Mouse (Mus musculus) urinary bladder, postnatal 25 days (tissue): ENCODE measurements around the gene Macrod2.

Experiments used
- DNase-seq: peaks from one replicate; pipeline ENCODE4 v3.0.0; 2022; ENCODE audit warnings: low spot score

Macrod2 gene

DNA sequence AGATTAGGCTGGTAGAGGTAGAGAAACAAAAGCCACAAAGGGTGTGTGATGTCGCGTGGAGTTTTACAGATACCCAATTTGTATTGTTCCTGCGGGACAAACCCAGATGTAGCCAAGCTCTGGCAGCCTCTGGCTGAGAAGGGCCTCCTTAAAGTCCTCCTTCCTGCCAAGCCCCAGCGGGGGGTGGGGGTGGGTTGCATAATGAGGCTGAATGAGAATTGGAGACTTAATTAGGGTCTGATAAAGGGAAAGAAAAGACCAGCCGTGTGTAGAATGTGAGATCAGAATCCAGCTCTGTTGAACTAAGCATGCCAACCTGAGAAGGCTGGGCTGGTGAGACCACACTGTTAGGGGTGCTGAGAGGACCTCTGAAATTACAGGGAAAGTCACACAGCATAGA lies 1967.8 kb downstream of the Macrod2 start:
- no peak for DNase-seq

DNA sequence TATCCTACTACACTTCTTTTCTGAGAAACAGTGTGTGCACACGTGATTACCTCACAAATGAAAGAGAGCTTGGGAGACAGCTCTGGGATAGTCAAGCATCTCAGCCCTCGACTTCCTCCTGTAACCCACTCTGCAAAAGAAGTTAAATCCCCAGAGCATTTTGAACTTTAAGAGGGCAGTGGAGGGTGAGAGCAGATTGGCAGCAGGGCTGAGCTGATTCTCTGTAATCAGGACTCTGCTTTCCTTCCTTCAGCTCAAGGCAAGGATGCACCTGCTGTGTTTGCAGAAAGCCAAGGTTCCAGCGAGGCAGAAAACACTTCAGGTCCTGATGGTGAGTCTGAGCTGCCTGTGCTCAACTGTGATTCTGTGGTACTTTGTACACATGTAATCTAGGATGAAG lies 1978.9 kb downstream of the Macrod2 start:
- no peak for DNase-seq

DNA sequence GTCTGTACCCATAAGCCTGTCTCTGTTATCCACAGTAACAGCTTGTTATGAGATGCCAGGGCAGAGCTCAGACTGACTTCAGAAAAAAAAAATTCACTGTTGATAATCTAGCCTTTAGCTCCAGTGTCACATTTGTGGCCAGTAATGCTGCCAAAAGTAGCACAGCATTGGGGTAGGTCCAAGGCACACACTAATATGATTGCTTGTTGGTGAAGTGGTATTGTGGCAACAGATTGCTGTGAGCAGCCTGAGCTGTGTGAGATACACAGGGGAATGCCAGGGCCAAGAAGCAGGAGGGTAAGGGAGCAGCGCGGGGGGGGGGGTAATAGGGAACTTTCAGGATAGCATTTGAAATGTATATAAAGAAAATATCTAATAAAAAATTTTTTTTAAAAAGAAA lies 1985.5 kb downstream of the Macrod2 start:
- DNase-seq, result no peak

DNA sequence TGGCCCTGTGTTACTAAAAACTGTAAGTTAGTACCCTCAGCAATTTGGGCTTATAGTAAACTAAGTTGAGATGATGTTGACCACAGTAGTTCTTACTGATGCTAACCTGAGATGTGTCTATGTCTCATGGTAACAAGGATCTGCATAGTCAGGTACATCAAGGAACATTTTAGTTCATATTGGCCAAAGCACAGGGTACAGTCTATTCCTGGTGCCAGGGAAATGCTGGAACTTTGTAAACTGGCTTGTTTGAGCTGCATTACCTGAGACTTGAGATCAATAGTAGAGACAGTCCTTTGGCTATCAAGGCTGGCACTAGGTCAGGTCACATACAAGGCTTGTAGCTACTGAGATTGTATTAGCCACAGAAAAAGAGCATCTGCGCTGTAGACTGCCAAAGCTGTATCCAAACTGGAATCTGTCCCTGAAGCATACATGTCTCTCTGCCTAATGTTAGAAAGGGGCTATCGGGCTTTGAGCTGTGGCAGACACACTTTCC lies 1986.0 kb downstream of the Macrod2 start:
- no peak for DNase-seq

DNA sequence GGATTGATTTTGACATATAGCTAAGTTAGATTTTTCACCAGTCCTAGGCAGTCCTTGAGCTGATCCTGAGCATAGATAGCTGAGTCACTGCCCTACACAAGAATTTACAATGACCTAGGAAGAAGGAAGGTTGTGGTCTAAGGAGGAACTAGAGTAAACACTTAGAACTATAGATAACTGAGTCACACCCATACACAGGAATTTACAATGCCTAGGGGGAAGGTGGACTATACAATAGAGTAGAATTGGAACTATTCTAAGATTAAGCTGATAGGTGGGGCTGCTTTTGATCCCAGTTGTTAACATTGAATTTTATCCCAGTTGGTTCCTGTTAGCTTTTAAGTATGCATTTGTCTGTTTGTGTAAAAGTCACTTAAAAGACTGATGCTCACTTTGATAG lies 1998.4 kb downstream of the Macrod2 start:
- no peak for DNase-seq

DNA sequence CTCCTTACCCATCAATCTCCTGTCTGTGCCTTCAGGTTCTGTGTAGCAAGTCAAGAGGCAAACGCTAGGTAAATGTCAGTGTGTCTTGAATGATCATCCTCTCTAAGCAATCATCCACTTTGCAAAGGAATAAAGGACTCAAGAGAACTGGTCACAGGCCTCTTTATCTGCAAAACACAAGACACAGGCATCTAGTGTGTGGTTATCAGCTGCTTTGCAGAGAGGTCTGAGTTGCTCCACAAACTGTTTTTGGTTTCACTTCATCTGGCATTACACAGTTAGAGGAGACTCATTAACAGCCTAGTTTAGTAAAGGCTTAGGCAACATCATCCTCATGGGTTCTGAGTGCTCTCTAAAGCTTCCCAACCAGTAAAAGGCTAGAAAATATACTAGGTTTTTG lies 2004.4 kb downstream of the Macrod2 start:
- DNase-seq, result no peak

DNA sequence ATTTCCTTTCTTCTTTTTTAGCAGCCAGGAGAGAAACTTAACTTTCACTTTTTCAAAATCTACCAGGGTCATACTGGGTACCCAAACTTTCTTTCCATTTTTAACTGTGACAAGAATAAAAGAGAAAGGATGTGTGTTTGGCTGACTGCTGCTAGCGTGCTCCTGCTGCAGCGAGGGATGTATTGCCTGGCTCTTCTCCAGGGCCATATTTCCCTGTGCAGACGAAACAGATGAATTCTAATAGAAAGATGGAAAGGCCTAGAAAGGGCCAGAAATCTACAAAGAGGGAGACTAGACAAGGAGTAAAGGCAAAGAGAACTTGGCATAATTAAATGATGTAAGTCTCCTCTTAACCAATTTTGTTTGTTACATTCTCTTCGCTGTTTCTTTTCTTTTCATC lies 2005.7 kb downstream of the Macrod2 start:
- DNase-seq, result no peak

DNA sequence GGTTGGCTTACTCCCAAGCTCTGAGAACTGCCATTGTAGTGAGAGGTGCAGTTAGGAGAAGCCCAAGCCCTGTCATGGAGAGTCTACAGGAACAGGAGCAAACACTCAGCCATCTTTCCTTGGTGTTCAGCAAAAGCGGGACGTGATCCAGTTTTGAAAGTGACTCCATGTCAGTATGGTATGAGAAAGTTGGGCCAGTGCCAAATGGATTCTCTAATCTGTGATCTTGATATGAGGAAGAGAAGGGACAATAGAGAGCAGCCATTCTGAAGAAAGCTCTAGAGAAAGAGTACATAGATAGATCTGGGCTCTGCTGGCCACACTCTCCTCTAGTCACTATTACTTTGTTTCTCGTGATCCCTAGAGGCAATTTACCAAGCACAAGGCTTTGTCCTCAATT lies 2006.2 kb downstream of the Macrod2 start:
- DNase-seq, result no peak

DNA sequence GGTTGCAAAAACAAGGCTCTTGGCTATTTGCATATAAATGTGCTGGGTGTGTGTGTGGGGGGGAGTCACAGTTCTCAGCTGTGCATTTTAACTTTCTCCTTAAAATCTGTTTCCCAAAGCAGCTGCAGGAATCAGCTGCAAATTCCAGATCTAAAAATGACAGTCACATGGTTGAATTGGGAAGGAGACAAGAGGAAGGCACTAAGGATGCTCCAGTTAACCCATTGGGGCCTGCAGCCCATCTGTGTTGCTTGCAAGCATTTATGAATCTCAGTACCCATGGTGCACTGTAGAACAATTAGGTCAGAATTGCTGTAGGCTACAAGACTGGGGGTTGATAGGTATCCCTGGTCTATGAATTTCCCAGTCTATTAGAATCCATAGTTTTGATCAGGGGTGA lies 2008.3 kb downstream of the Macrod2 start:
- DNase-seq, result no peak

DNA sequence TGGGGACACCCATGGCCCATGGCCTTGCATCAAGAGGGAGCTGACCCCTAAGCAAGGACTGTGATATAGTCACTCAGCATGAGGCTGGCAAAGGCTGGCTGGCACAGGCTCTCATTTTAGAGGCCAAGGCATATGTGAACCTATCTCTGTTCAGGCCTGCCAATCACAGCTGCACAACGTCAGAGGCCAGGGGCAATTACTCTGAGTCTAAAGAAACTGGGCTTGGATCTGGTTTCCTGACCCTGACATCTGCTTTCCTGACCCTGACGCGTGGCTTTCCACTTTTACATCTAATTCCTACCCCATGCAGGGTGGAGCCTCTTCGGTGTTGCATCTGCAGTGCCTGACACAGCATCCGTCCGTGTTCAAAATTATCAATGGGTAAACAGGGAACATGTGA lies 2009.2 kb downstream of the Macrod2 start:
- DNase-seq, result no peak

DNA sequence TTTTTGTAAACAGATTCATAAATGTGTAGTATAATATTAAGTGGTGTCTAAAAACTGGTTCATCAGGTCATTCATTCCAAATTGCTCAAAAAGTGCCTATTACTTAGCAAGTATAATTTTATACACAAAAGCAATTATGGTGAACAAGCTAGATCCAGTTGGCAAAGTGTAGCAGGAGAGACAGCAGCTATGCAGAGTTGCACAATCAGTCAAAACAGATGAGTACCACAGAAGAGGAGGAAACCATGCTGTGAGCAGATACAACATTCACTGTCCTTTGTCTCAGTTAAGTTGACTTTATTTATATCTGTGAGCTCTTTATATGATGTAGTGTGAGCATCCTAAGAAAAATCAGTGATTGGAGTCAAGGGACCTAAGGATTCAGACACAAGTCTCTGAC lies 2012.2 kb downstream of the Macrod2 start:
- DNase-seq, result no peak

DNA sequence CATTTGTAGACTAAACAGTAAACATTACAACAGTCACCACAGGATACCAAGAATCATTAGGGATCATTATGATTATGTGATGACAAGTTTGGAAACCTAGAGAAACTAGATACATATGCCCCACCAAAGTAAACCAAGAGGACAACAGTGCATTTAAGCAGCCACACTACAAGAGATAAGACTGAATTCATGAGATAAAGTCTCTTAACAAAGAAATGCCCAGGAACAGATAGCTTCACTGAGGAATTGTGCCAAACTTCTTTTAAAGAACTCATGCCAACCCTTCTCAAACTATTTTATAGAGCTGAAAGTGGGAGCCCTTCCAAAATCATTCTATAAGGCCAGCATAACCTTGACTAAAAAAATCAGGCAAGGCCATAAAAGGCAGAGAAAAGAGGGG lies 2015.0 kb downstream of the Macrod2 start:
- no peak for DNase-seq

DNA sequence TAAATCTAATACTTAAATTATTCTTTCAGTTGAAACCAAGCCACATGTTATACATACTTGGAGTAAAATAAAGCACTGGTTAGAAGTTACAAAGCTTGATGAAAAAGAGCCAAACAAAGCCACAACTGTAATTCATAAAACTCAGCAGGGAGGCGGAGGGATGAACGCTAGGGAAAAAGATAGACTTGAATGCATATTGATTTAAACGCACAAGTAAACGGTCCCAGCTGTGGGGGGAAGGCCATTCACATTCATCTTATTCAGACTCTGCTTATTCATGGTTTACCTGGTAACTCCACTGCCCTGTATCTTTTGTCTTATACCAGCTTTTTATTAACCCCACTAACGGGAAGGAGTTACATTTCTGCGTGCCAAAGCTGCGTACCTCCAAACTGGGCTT lies 2038.0 kb downstream of the Macrod2 start:
- DNase-seq, result no peak

DNA sequence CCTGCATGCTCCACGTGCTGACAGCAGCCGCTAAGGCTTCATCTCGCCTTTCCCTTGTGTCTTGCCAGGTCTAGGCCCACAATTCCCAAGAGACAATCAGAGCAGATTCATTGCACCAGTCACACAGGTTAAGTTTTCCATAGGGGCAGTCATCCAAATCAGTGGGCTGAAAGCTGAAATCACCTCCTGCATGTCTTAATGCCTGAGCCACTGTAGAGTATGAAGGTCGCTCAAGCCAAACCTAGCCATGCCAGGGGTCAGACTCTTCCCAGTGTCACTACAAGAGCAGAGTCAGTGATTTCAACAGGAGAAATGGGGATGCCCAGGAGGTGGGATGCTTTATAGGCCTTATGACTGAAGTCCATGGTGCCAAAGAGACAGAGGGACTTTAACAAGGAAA lies 2039.6 kb downstream of the Macrod2 start:
- DNase-seq, result no peak

DNA sequence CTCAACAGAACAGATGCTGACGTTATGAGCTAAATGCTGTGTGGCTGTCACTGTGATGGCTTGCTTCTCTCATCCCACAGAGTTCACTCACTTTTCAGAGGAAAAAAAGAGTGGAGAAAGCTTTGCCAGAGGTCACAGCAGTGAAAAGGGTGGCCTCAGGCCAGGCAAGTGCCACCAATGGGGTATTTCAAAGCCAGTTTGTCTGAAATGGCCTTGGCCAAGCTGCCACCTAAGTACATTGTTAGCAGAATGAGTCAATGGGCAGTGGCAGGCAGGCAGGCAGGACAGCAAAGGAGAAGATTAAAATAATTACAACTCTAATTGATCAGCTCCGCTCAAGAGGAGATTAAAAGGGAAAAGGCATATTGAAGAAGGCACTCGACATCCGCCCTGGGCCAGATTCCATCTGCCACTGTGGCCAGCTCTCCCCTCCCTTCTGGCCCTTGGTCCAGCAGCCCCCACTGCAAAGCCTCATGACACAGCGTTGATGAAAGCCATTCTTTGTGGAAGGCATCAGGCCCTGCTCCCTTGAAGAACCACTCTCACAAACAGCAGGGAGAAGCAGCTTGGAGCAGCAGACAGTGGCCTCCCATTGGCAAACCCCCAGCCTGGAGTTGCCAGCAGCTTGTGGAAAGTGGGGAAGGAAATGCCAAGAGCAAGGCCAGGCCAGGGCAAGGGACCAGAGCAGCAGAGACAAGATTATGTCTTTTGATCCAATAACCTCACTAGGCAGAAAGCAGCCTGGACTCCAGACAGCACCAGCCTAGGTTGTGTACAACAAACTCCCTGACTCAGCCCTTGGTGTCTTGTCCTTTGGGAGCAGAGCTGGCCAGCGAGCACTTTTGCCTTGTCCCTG lies 2042.7 kb downstream of the Macrod2 start:
- peak; percentile 5 for DNase-seq
